15 mouse cellular contexts compared by ENCODE assay signal in genomic region chr7:112876128-112876527, GRCm38 (mm10).
"Had no signal": no experiment of that assay in that cellular context is flagged by ENCODE, and none has a peak within 500 bp of the region (broad histone marks: within the 10 kb centered on the region; RNA-seq: fewer than 3 reads in every experiment).

No protein-coding gene starts in this region.

- H3K4me1 ChIP-seq: liver, embryonic 13.5 days had no signal

- H3K27ac ChIP-seq: left cerebral cortex, adult 2 months; liver, embryonic 13.5 days; stomach, postnatal 0 days had no signal

- H3K9ac ChIP-seq: liver, embryonic 13.5 days had no signal

- H3K36me3 ChIP-seq: liver, embryonic 13.5 days had no signal

- H3K4me3 ChIP-seq: left cerebral cortex, adult 2 months; liver, embryonic 13.5 days had no signal

- H3K4me2 ChIP-seq: liver, embryonic 13.5 days; midbrain, embryonic 11.5 days had no signal

- H3K27me3 ChIP-seq: liver, embryonic 13.5 days had no signal

- DNase-seq: kidney, adult 18-20 months; layer of hippocampus, postnatal 36 days; liver, embryonic 13.5 days; lung, adult 2 months; lung, postnatal 14 days; lung, postnatal 4 days; midbrain, embryonic 14.5 days; right cerebral cortex, postnatal 14 days; right cerebral cortex, postnatal 4 days; thymus, adult 2 months; thymus, postnatal 14 days; thymus, postnatal 4 days had no signal

- H3K9me3 ChIP-seq: liver, embryonic 13.5 days had no signal
